Mouse (Mus musculus) liver, embryonic 16.5 days (tissue): ENCODE results near the gene Tas1r1. TPM values are rescaled to one million over a fixed set of nuclear protein-coding genes. Genes with fewer than 3 reads are reported as not detected.
A peak's percentile ranks its signal among the peaks of the same experiment; 100 is the strongest.

ENCODE experiments used
- ATAC-seq: fragments of 200-750 bp; cut with Nextera tagmentation; 2 replicates; pipeline ENCODE4 v1.8.0; 2017; ENCODE audit warnings: low read depth, mild to moderate bottlenecking, moderate number of reproducible peaks, moderate library complexity
- H3K27ac ChIP-seq: fragments of 300-500 bp; sonication (generic); 2 replicates; pipeline ENCODE4 v1.5.1; 2014; ENCODE audit warnings: mild to moderate bottlenecking, low read length
- H3K27me3 ChIP-seq: fragments of 300-500 bp; sonication (generic); 2 replicates; pipeline ENCODE4 v1.6.1; 2014; ENCODE audit warnings: low read depth, low read length, mixed read lengths; ENCODE audit not compliant: control insufficient read depth, insufficient read depth
- H3K36me3 ChIP-seq: fragments of 300-500 bp; sonication (generic); 2 replicates; pipeline ENCODE4 v1.6.1; 2014; ENCODE audit warnings: mild to moderate bottlenecking; ENCODE audit not compliant: control insufficient read depth, insufficient read depth
- H3K4me1 ChIP-seq: fragments of 300-500 bp; sonication (generic); 2 replicates; pipeline ENCODE4 v1.6.1; 2014; ENCODE audit warnings: low read depth, low read length, mixed read lengths; ENCODE audit not compliant: control insufficient read depth
- H3K4me2 ChIP-seq: fragments of 300-500 bp; sonication (generic); 2 replicates; pipeline ENCODE4 v1.6.1; 2014; ENCODE audit warnings: low read depth, low read length, mixed read lengths
- H3K4me3 ChIP-seq: fragments of 300-500 bp; sonication (generic); 2 replicates; pipeline ENCODE4 v1.5.1; 2014; ENCODE audit warnings: low read depth, mild to moderate bottlenecking, low read length
- H3K9ac ChIP-seq: fragments of 300-500 bp; sonication (generic); 2 replicates; pipeline ENCODE4 v1.6.1; 2014; ENCODE audit warnings: low read depth, low read length
- H3K9me3 ChIP-seq: fragments of 300-500 bp; sonication (generic); replicated peaks from 2 replicates; pipeline ENCODE4 v1.6.1; 2016; ENCODE audit warnings: low read length; ENCODE audit not compliant: control insufficient read depth
- WGBS: fragments of 180-500 bp; shearing (Covaris S2); extraction: QIAGEN DNeasy Blood & Tissue Kit; methylation state at CpG from one replicate; pipeline ENCODE4 v1.1.7; 2014; ENCODE audit not compliant: insufficient replicate concordance; 5-methylcytosine and 5-hydroxymethylcytosine counted together
- polyA plus RNA-seq: library from polyadenylated mRNA; unstranded; fragments of >200 nt; fragmentation: Nextera tagmentation; extraction: Ambion mirVana; gene quantifications from 2 replicates; pipeline ENCODE4 v1.2.1, GENCODE M21; 2015

Gene Tas1r1
- polyA plus RNA-seq: 0.11 and 0.12 TPM in 2 replicates

GRCm38 (mm10) chr4:152038225-152038984 is at the start of gene Tas1r1:
Gene Tas1r1, minus strand, starts transcription at chr4:152038568.
- peaks cover 15% of the 10 kb centered on the region for H3K36me3 ChIP-seq
- H3K4me3 ChIP-seq: peak within 1 kb of the TSS; percentile 91
- peak within 1 kb of the TSS; percentile 82 for H3K9ac ChIP-seq
- ATAC-seq: no peak
- WGBS: 31% methylated on average over 10 of the region's 10 CpGs
- no peaks in the 10 kb centered on the region for H3K9me3 ChIP-seq
- peak within 1 kb of the TSS; percentile 26; the same call in 1 of the 2 replicates for H3K27ac ChIP-seq
- H3K4me1 ChIP-seq: peaks cover 15% of the 10 kb centered on the region
- peak within 1 kb of the TSS; percentile 80 for H3K4me2 ChIP-seq
- H3K27me3 ChIP-seq: no peaks in the 10 kb centered on the region

- Histone ChIP-seq H3K27me3 (peaks cover 4% of the 10 kb centered on the region; the same call in 1 of the 2 replicates), H3K27ac (no peak overlapping the region), H3K4me2 (peak overlapping the region; percentile 95), H3K4me3 (peak overlapping the region; percentile 84), H3K4me1 (peaks cover 44% of the 10 kb centered on the region), H3K9ac (peak overlapping the region; percentile 44; the same call in 1 of the 2 replicates), H3K9me3 (no peaks in the 10 kb centered on the region), H3K36me3 (no peaks in the 10 kb centered on the region)
- WGBS: 34% methylated on average over 4 of the region's 4 CpGs
- no peak for ATAC-seq
Measured at GRCm38 (mm10) chr4:152088133-152088532, 49.8 kb upstream of the Tas1r1 start.

GRCm38 (mm10) chr4:152087211-152088081 is 49.1 kb upstream of the Tas1r1 start:
- Histone ChIP-seq H3K27ac (no peak overlapping the region; the same call in 1 of the 2 replicates), H3K27me3 (peaks cover 4% of the 10 kb centered on the region; the same call in 1 of the 2 replicates), H3K4me3 (peak overlapping the region; percentile 84), H3K9me3 (no peaks in the 10 kb centered on the region), H3K4me2 (peak overlapping the region; percentile 95), H3K9ac (peak overlapping the region; percentile 85), H3K4me1 (peaks cover 38% of the 10 kb centered on the region), H3K36me3 (no peaks in the 10 kb centered on the region)
- ATAC-seq: no peak
- WGBS: 5% methylated on average over 12 of the region's 12 CpGs

DNA sequence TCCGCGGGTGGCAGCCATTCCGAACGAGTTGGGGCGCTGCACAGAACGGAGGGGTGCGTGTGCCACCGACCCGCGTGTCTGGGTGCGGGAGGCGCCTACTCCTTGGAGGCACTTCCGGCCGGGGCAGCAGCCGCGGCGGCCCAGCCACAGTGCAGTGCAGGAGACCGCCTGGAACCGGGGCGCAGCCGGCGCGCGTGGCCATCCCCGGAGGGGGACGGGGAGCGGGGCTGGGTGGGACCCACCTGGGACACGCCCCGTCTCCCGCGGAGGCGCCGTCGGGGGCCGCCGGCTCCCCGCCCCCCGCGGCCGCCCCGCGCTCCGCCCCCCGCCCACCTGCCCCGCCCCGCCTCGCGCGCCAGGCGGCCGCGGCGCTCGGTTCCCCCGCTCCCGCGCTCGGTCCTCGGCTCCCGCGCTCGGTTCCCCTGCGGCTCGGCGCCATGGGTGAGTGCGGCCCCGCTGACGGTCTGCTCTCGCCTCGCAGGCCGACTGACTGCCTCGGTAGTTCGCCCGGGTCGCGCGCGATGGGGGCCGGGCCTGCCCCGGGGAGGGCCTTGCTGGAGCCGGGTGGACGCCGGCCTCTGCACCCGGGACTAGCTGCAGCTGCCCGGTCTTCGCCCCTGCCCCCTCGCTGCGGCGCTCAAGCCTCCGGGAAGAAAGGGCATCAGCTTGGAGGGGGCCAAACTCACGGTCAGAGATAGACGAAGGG is 48.3 kb upstream of the Tas1r1 start:
- peak overlapping the region; percentile 84 for H3K4me3 ChIP-seq
- peak overlapping the region; percentile 56 for H3K27ac ChIP-seq
- WGBS: under 1% methylated on average over 60 of the region's 92 CpGs
- H3K9ac ChIP-seq: peak overlapping the region; percentile 85
- peak overlapping the region; percentile 95 for H3K4me2 ChIP-seq
- H3K4me1 ChIP-seq: peaks cover 30% of the 10 kb centered on the region
- H3K27me3 ChIP-seq: peaks cover 4% of the 10 kb centered on the region; the same call in 1 of the 2 replicates
- no peaks in the 10 kb centered on the region for H3K9me3 ChIP-seq
- ATAC-seq: peak; percentile 87
- no peaks in the 10 kb centered on the region for H3K36me3 ChIP-seq

DNA sequence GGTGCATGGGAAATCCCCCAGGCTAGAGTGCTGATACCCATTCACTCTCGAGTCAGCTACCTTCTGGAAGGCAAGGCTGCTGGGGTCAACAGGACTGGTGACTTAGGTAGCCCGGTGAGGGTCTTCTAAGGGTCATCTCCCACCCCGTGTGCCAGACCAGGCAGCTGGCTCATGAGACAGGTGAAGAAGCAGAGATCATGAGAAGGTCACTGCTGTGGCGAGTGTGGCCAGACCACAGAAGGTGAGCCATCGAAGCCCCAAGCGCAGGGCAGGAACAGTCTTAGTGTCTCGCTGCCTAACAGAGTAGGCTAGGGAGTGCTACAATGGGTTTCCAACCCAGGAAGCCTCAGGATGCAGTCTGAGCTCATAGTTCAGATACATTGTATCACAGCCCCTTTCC is 46.2 kb upstream of the Tas1r1 start:
- Histone ChIP-seq H3K27ac (no peak overlapping the region), H3K9ac (no peak overlapping the region), H3K9me3 (no peaks in the 10 kb centered on the region), H3K4me3 (no peak overlapping the region), H3K36me3 (no peaks in the 10 kb centered on the region), H3K4me1 (peaks cover 25% of the 10 kb centered on the region), H3K4me2 (no peak overlapping the region), H3K27me3 (peaks cover 4% of the 10 kb centered on the region; the same call in 1 of the 2 replicates)
- ATAC-seq: no peak
- 69% methylated on average over 7 of the region's 7 CpGs for WGBS

DNA sequence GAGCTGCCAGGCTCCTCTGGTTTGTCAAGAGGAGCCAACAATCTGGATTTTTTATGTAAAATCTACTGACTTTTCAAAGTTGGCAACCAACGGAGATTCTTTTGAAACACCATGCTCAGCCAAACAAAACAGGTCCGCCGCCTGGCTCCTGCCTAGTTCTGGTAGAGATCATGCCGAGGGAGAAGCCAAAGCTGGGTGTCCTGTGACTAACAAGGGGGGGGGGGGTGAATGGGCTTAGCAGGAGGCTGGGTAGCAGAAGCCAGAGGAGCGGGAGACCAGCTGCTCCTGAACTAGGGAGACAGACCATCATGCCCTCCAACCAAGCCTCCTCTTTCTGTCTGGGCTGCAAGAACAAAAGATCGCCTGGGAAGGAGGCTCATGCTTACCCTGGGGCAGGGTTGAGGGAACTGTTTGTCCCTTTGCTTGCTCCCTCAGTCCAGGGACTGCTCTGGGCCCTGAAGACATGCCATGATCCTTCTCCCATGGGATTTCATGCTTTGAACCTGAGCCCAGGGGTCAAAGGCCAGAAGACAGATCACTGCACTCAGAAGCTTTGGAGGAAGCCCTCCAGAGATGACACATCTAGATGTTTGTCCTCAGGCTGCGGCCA is 45.3 kb upstream of the Tas1r1 start:
- Histone ChIP-seq H3K27me3 (peaks cover 4% of the 10 kb centered on the region; the same call in 1 of the 2 replicates), H3K4me3 (no peak overlapping the region), H3K4me2 (no peak overlapping the region), H3K36me3 (no peaks in the 10 kb centered on the region), H3K4me1 (peaks cover 21% of the 10 kb centered on the region), H3K27ac (no peak overlapping the region), H3K9ac (no peak overlapping the region), H3K9me3 (no peaks in the 10 kb centered on the region)
- 75% methylated on average over 7 of the region's 7 CpGs for WGBS
- ATAC-seq: no peak

- Histone ChIP-seq H3K9ac (no peak overlapping the region), H3K4me1 (no peaks in the 10 kb centered on the region), H3K27me3 (peaks cover 2% of the 10 kb centered on the region; the same call in 1 of the 2 replicates), H3K9me3 (no peaks in the 10 kb centered on the region), H3K4me2 (no peak overlapping the region), H3K36me3 (no peaks in the 10 kb centered on the region), H3K27ac (no peak overlapping the region), H3K4me3 (no peak overlapping the region)
- ATAC-seq: 0 out of 2 replicates have a peak, but pooled peaks have one; percentile 10
- 47% methylated on average over 7 of the region's 7 CpGs for WGBS
Measured at GRCm38 (mm10) chr4:152079931-152080330, 41.6 kb upstream of the Tas1r1 start.

DNA sequence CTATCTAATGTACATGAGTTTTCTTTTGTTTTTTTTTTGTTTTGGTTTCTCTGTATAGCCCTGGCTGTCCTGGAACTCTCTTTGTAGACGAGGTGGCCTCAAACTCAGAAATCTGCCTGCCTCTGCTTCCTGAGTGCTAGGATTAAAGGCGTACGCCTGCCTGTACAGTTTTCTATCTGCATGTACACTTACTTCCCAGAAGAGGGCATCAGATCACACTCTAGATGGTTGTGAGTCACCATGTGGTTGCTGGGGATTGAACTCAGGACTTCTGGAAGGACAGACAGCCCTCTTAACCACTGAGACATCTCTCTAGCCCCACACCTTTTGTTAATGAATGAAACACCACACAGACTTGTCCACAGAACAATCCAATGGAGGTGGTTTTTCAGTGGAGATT is 40.9 kb upstream of the Tas1r1 start:
- no peak overlapping the region for H3K9ac ChIP-seq
- ATAC-seq: no peak
- no peaks in the 10 kb centered on the region for H3K4me1 ChIP-seq
- no peaks in the 10 kb centered on the region for H3K9me3 ChIP-seq
- no peak overlapping the region for H3K4me2 ChIP-seq
- no peaks in the 10 kb centered on the region for H3K36me3 ChIP-seq
- WGBS: 80% methylated on average over 3 of the region's 3 CpGs
- H3K4me3 ChIP-seq: no peak overlapping the region
- no peaks in the 10 kb centered on the region for H3K27me3 ChIP-seq
- H3K27ac ChIP-seq: no peak overlapping the region
